Mouse (Mus musculus) embryonic facial prominence, embryonic 12.5 days (tissue): Measurements from ENCODE around the gene Sytl1. TPM values are rescaled to one million over a fixed set of nuclear protein-coding genes. Genes with fewer than 3 reads are reported as not detected.

Source experiments
- ATAC-seq: fragments of 200-750 bp; cut with Nextera tagmentation; 2 replicates; pipeline ENCODE4 v1.8.0; 2017; ENCODE audit not compliant: insufficient number of reproducible peaks, insufficient read depth, low FRiP score, low TSS enrichment
- H3K27ac ChIP-seq: fragments of 300-500 bp; sonication (generic); 2 replicates; pipeline ENCODE4 v1.5.1; 2016; ENCODE audit warnings: mild to moderate bottlenecking
- H3K27me3 ChIP-seq: fragments of 300-500 bp; sonication (generic); 2 replicates; pipeline ENCODE4 v1.6.1; 2016; ENCODE audit warnings: mild to moderate bottlenecking, moderate library complexity
- H3K36me3 ChIP-seq: fragments of 300-500 bp; sonication (generic); 2 replicates; pipeline ENCODE4 v1.6.1; 2016; ENCODE audit warnings: mild to moderate bottlenecking
- H3K4me1 ChIP-seq: fragments of 300-500 bp; sonication (generic); 2 replicates; pipeline ENCODE4 v1.6.1; 2016
- H3K4me2 ChIP-seq: fragments of 300-500 bp; sonication (generic); replicated peaks from 2 replicates; pipeline ENCODE4 v1.6.1; 2016; ENCODE audit warnings: mild to moderate bottlenecking, moderate library complexity
- H3K4me3 ChIP-seq: fragments of 300-500 bp; sonication (generic); 2 replicates; pipeline ENCODE4 v1.5.1; 2016; ENCODE audit warnings: mild to moderate bottlenecking
- H3K9ac ChIP-seq: fragments of 300-500 bp; sonication (generic); 2 replicates; pipeline ENCODE4 v1.6.1; 2016; ENCODE audit warnings: mild to moderate bottlenecking, moderate library complexity
- H3K9me3 ChIP-seq: fragments of 300-500 bp; sonication (generic); 2 replicates; pipeline ENCODE4 v1.6.1; 2016; ENCODE audit warnings: mild to moderate bottlenecking, moderate library complexity
- WGBS: fragments of 180-500 bp; shearing (Covaris S2); methylation state at CpG from one replicate; pipeline ENCODE4 v1.1.7; 2016; 5-methylcytosine and 5-hydroxymethylcytosine counted together
- polyA plus RNA-seq: library from polyadenylated mRNA; unstranded; fragments of >200 nt; fragmentation: Nextera tagmentation; extraction: Ambion mirVana; gene quantifications from 2 replicates; pipeline ENCODE4 v1.2.1, GENCODE M21; 2016

Gene Sytl1
- polyA plus RNA-seq, 1 experiment from 2014 or later = 2.8 TPM

GRCm38 (mm10) chr4:133227636-133228035, 35.3 kb downstream of the Sytl1 start:
- Histone ChIP-seq H3K27ac (no peak overlapping the region), H3K36me3 (no peaks in the 10 kb centered on the region), H3K4me1 (peaks cover 14% of the 10 kb centered on the region; the same call in 1 of the 2 replicates), H3K27me3 (0 out of 2 replicates have a peak, but pooled peaks cover 3% of the 10 kb centered on the region), H3K4me3 (no peak overlapping the region), H3K9me3 (no peaks in the 10 kb centered on the region), H3K9ac (no peak overlapping the region), H3K4me2 (no peak overlapping the region)
- ATAC-seq = no peak
- WGBS = 51% methylated on average over 8 of the region's 8 CpGs

- ATAC-seq = no peak
- Histone ChIP-seq H3K36me3 (no peaks in the 10 kb centered on the region), H3K27ac (no peak overlapping the region), H3K27me3 (peaks cover 15% of the 10 kb centered on the region), H3K4me3 (no peak overlapping the region), H3K9ac (no peak overlapping the region), H3K4me1 (peaks cover 17% of the 10 kb centered on the region; the same call in 1 of the 2 replicates), H3K4me2 (no peak overlapping the region), H3K9me3 (no peaks in the 10 kb centered on the region)
- 59% methylated on average over 10 of the region's 10 CpGs for WGBS
These were observed 36.8 kb downstream of the Sytl1 start for GRCm38 (mm10) chr4:133226073-133226472.

- H3K27me3 ChIP-seq = peaks cover 28% of the 10 kb centered on the region
- 0 out of 2 replicates have a peak overlapping the region, but pooled peaks have one; percentile 7 for H3K9ac ChIP-seq
- 0 out of 2 replicates have a peak overlapping the region, but pooled peaks have one; percentile 11 for H3K27ac ChIP-seq
- 41% methylated on average over 5 of the region's 5 CpGs for WGBS
- no peak overlapping the region for H3K4me3 ChIP-seq
- no peak overlapping the region for H3K4me2 ChIP-seq
- no peak for ATAC-seq
- no peaks in the 10 kb centered on the region for H3K9me3 ChIP-seq
- H3K4me1 ChIP-seq = peaks cover 17% of the 10 kb centered on the region; the same call in 1 of the 2 replicates
- H3K36me3 ChIP-seq = no peaks in the 10 kb centered on the region
These were observed 39.0 kb downstream of the Sytl1 start for GRCm38 (mm10) chr4:133223875-133224274.

GRCm38 (mm10) chr4:133221701-133222100, 41.2 kb downstream of the Sytl1 start:
- peaks cover 28% of the 10 kb centered on the region for H3K27me3 ChIP-seq
- no peak overlapping the region for H3K4me3 ChIP-seq
- WGBS = 82% methylated on average over 8 of the region's 8 CpGs
- ATAC-seq = no peak
- no peaks in the 10 kb centered on the region for H3K36me3 ChIP-seq
- peaks cover 17% of the 10 kb centered on the region for H3K4me1 ChIP-seq
- H3K9me3 ChIP-seq = no peaks in the 10 kb centered on the region
- H3K27ac ChIP-seq = no peak overlapping the region
- no peak overlapping the region for H3K9ac ChIP-seq
- no peak overlapping the region for H3K4me2 ChIP-seq

GRCm38 (mm10) chr4:133220656-133221055, 42.3 kb downstream of the Sytl1 start:
- Histone ChIP-seq H3K4me1 (peaks cover 17% of the 10 kb centered on the region), H3K4me2 (peak overlapping the region; percentile 59), H3K4me3 (peak overlapping the region; percentile 30), H3K27me3 (peaks cover 25% of the 10 kb centered on the region), H3K27ac (no peak overlapping the region), H3K9ac (peak overlapping the region; percentile 34), H3K36me3 (no peaks in the 10 kb centered on the region), H3K9me3 (no peaks in the 10 kb centered on the region)
- ATAC-seq = no peak
- WGBS = 1% methylated on average over 25 of the region's 25 CpGs

- no peak overlapping the region for H3K27ac ChIP-seq
- H3K9me3 ChIP-seq = no peaks in the 10 kb centered on the region
- no peak overlapping the region for H3K4me2 ChIP-seq
- no peak overlapping the region for H3K9ac ChIP-seq
- no peak overlapping the region for H3K4me3 ChIP-seq
- H3K27me3 ChIP-seq = peaks cover 33% of the 10 kb centered on the region
- peaks cover 11% of the 10 kb centered on the region for H3K4me1 ChIP-seq
- H3K36me3 ChIP-seq = no peaks in the 10 kb centered on the region
- 84% methylated on average over 3 of the region's 3 CpGs for WGBS
- ATAC-seq = no peak
These were observed 44.2 kb downstream of the Sytl1 start for GRCm38 (mm10) chr4:133218745-133219144.

- H3K27me3 ChIP-seq = peaks cover 43% of the 10 kb centered on the region
These were observed 45.3 kb downstream of the Sytl1 start for GRCm38 (mm10) chr4:133217641-133218040.

GRCm38 (mm10) chr4:133213661-133214060, 49.3 kb downstream of the Sytl1 start:
- no peak overlapping the region for H3K27ac ChIP-seq
- H3K4me2 ChIP-seq = peak overlapping the region; percentile 99
- no peaks in the 10 kb centered on the region for H3K9me3 ChIP-seq
- peaks cover 15% of the 10 kb centered on the region for H3K4me1 ChIP-seq
- ATAC-seq = no peak
- WGBS = 12% methylated on average over 10 of the region's 10 CpGs
- H3K27me3 ChIP-seq = peaks cover 41% of the 10 kb centered on the region
- H3K4me3 ChIP-seq = no peak overlapping the region
- H3K9ac ChIP-seq = no peak overlapping the region
- no peaks in the 10 kb centered on the region for H3K36me3 ChIP-seq

More at GRCm38 (mm10) chr4:133217641-133218040, 45.3 kb downstream of the Sytl1 start:
- Histone ChIP-seq H3K9me3 (no peaks in the 10 kb centered on the region), H3K4me3 (no peak overlapping the region), H3K4me2 (no peak overlapping the region), H3K36me3 (no peaks in the 10 kb centered on the region), H3K9ac (0 out of 2 replicates have a peak overlapping the region, but pooled peaks have one; percentile 17), H3K27ac (no peak overlapping the region), H3K4me1 (peaks cover 16% of the 10 kb centered on the region)
- no peak for ATAC-seq
- 3% methylated on average over 5 of the region's 5 CpGs for WGBS

- Histone ChIP-seq H3K4me3 (peak overlapping the region; percentile 65), H3K27me3 (peaks cover 41% of the 10 kb centered on the region), H3K4me1 (peaks cover 15% of the 10 kb centered on the region), H3K27ac (no peak overlapping the region), H3K4me2 (peak overlapping the region; percentile 99), H3K9me3 (no peaks in the 10 kb centered on the region), H3K36me3 (no peaks in the 10 kb centered on the region), H3K9ac (no peak overlapping the region)
- WGBS = 2% methylated on average over 9 of the region's 9 CpGs
- ATAC-seq = no peak
These were observed 49.7 kb downstream of the Sytl1 start for GRCm38 (mm10) chr4:133213268-133213590.

GRCm38 (mm10) chr4:133212562-133213267, 50.2 kb downstream of the Sytl1 start:
- Histone ChIP-seq H3K27ac (no peak overlapping the region), H3K27me3 (peaks cover 41% of the 10 kb centered on the region), H3K36me3 (no peaks in the 10 kb centered on the region), H3K9me3 (no peaks in the 10 kb centered on the region), H3K4me3 (peak overlapping the region; percentile 65), H3K4me1 (peaks cover 15% of the 10 kb centered on the region), H3K4me2 (peak overlapping the region; percentile 99), H3K9ac (peak overlapping the region; percentile 63)
- 2% methylated on average over 44 of the region's 44 CpGs for WGBS
- ATAC-seq = peak; percentile 38; the same call in 1 of the 2 replicates

GRCm38 (mm10) chr4:133211751-133212561, 51.0 kb downstream of the Sytl1 start, which contains the start of the genes Cd164l2 and Gpr3:
Cd164l2 (plus strand) TSS chr4:133212131.
Gpr3 (minus strand) TSS chr4:133212536.
- Histone ChIP-seq H3K36me3 (no peaks in the 10 kb centered on the region), H3K27ac (no peak within 1 kb of the TSS), H3K4me1 (peaks cover 15% of the 10 kb centered on the region), H3K9me3 (no peaks in the 10 kb centered on the region), H3K9ac (peak within 1 kb of the TSS; percentile 63), H3K27me3 (peaks cover 41% of the 10 kb centered on the region), H3K4me2 (peak within 1 kb of the TSS; percentile 99), H3K4me3 (peak within 1 kb of the TSS; percentile 65)
- 3% methylated on average over 51 of the region's 52 CpGs for WGBS
- 0 out of 2 replicates have a peak, but pooled peaks have one; percentile 3 for ATAC-seq
